Mouse (Mus musculus) MEL (cell line): ENCODE measurements around the gene Gpr19.

Source experiments
- CHD1 ChIP-seq: IDR thresholded peaks from 2 replicates; pipeline ENCODE4 v1.6.1; 2012; ENCODE audit warnings: low read depth, mild to moderate bottlenecking, inconsistent platforms, low read length, improper control_type of control experiment
- CTCF ChIP-seq, 3 experiments: IDR thresholded peaks in 2 of 3; conservative IDR thresholded peaks in 1 of 3; 2 replicates each; pipeline ENCODE4 v1.5.1; 2011 to 2012; ENCODE audit warnings: low read length in 3 of 3, low read depth in 2 of 3, mild to moderate bottlenecking in 2 of 3, improper control_type of control experiment in 1 of 3, inconsistent platforms in 1 of 3, mixed read lengths in 1 of 3, moderate library complexity in 1 of 3; ENCODE audit not compliant: control insufficient read depth in 1 of 3, insufficient read depth in 1 of 3, poor library complexity in 1 of 3, severe bottlenecking in 1 of 3
- ELF1 ChIP-seq: IDR thresholded peaks from 2 replicates; pipeline ENCODE4 v1.6.1; 2014; ENCODE audit warnings: low read depth, mild to moderate bottlenecking, inconsistent platforms, low read length, improper control_type of control experiment, moderate library complexity
- EP300 ChIP-seq, 2 experiments: IDR thresholded peaks; 2 replicates each; pipeline ENCODE4 v1.6.1; 2011; ENCODE audit warnings: improper control_type of control experiment in 2 of 2, low read length in 2 of 2, low read depth in 1 of 2, mild to moderate bottlenecking in 1 of 2
- KAT2A ChIP-seq: conservative IDR thresholded peaks from 2 replicates; pipeline ENCODE4 v1.6.1; 2012; ENCODE audit warnings: low read depth, low read length, improper control_type of control experiment, inconsistent platforms
- MAZ ChIP-seq: IDR thresholded peaks from 2 replicates; pipeline ENCODE4 v1.6.1; 2012; ENCODE audit warnings: low read depth, mild to moderate bottlenecking, inconsistent platforms, low read length, improper control_type of control experiment
- POLR2A ChIP-seq, 2 experiments: IDR thresholded peaks; 2 replicates each; pipeline ENCODE4 v1.6.1; 2011 to 2012; ENCODE audit warnings: low read length in 2 of 2, mild to moderate bottlenecking in 2 of 2, control low read depth in 1 of 2, improper control_type of control experiment in 1 of 2, low read depth in 1 of 2, moderate library complexity in 1 of 2; ENCODE audit not compliant: control insufficient read depth in 1 of 2, insufficient read depth in 1 of 2, poor library complexity in 1 of 2
- USF2 ChIP-seq, 2 experiments: IDR thresholded peaks; 2 replicates each; pipeline ENCODE4 v1.6.1; 2011 to 2012; ENCODE audit warnings: improper control_type of control experiment in 2 of 2, low read length in 2 of 2, borderline replicate concordance in 1 of 2, inconsistent platforms in 1 of 2, low read depth in 1 of 2, mild to moderate bottlenecking in 1 of 2; ENCODE audit not compliant: insufficient read depth in 1 of 2
- ZNF384 ChIP-seq: IDR thresholded peaks from 2 replicates; pipeline ENCODE4 v1.6.1; 2012; ENCODE audit warnings: low read depth, mild to moderate bottlenecking, inconsistent platforms, low read length, improper control_type of control experiment

- TF ChIP-seq USF2 (IDR thresholded peaks at IDR 0.05; ENCODE audit: borderline replicate concordance in 1 of 2, insufficient read depth in 1 of 2, low read depth in 1 of 2, low read length in 2 of 2) (no peak), ZNF384 (no peak), EP300 (IDR thresholded peaks at IDR 0.05; ENCODE audit: low read depth in 1 of 2, low read length in 2 of 2) (no peak), KAT2A (no peak), CTCF (IDR thresholded peaks at IDR 0.05 in 2 of 3, conservative IDR thresholded peaks at IDR 0.05 in 1 of 3; ENCODE audit: control insufficient read depth in 1 of 3, insufficient read depth in 1 of 3, low read depth in 2 of 3, low read length in 3 of 3, poor library complexity in 1 of 3, severe bottlenecking in 1 of 3) (no peak), MAZ (no peak), ELF1 (no peak), CHD1 (no peak), POLR2A (IDR thresholded peaks at IDR 0.05; ENCODE audit: control insufficient read depth in 1 of 2, insufficient read depth in 1 of 2, low read depth in 1 of 2, low read length in 2 of 2, poor library complexity in 1 of 2) (no peak)
These were observed 16.1 kb upstream of the Gpr19 start for GRCm38 (mm10) chr6:134914523-134914922.
